Mouse (Mus musculus): ENCODE measurements around the gene Pacsin1. TPM values are rescaled to one million over a fixed set of nuclear protein-coding genes. Genes with fewer than 3 reads are reported as not detected.
"Not testable (repeated sequence)": the region's sequence is repeated elsewhere in the genome, so short reads cannot be mapped to it uniquely, and the experiment has no call there.

The Pacsin1 gene
- total RNA-seq, 2 experiments from 2014 or later, result 0.18 to 0.78 TPM

DNA sequence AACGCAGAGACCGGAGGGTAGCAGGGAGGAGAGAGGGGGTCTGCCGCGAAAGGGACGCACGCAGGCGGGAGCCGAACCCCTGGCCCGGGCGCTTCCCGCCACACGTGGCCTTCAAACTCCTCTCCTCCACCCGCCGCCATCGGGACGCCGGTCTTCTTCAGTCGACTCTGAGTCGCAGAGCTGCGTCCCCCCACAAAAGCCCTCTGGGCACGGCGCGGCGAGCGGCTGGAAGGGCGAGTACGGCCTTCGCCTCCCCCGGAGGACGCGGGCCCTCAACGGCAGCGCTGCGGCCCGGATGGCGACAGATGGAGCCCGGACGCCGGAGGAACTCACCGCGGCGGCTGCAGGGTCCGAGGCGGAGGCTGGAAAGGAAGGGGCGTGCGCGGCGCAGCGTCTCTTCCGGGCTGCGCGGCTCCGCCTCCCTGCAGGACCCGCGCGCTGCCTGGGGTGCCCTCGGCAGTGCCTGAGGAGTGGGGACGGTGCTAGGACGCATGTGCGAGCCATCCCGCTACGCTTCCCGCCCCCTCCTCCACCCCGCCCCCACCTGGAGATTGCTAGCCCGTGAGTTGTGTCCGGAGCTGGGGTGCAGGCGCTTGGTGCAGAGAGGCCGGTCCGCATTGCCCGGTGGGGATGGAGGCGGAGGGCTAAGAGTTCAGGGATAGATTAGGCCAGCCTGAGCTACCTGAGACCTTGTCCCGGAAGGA lies 20.3 kb upstream of the Pacsin1 start, which contains the start of gene RPS10-NUDT3:
TSS of gene RPS10-NUDT3 (minus strand) at position 352 of the 704 bp plus-strand sequence.
- peak; percentile 80 to 90 for DNase-seq (ENCODE audit: low spot score in 2 of 2)

DNA sequence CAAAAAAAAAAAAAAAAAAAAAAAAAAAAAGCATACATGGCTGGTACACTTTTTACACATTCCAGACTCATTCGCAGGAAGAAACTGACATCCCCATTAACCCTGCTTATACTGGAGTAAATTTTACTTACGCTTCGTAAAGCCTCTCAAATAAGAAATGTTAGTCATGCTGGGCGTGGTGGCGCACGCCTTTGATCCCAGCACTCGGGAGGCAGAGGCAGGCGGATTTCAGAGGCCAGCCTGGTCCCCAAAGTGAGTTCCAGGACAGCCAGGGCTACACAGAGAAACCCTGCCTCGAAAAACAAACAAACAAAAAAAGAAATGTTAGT lies 19.8 kb upstream of the Pacsin1 start:
- DNase-seq (ENCODE audit: low spot score in 2 of 2), result not testable (repeated sequence)

DNA sequence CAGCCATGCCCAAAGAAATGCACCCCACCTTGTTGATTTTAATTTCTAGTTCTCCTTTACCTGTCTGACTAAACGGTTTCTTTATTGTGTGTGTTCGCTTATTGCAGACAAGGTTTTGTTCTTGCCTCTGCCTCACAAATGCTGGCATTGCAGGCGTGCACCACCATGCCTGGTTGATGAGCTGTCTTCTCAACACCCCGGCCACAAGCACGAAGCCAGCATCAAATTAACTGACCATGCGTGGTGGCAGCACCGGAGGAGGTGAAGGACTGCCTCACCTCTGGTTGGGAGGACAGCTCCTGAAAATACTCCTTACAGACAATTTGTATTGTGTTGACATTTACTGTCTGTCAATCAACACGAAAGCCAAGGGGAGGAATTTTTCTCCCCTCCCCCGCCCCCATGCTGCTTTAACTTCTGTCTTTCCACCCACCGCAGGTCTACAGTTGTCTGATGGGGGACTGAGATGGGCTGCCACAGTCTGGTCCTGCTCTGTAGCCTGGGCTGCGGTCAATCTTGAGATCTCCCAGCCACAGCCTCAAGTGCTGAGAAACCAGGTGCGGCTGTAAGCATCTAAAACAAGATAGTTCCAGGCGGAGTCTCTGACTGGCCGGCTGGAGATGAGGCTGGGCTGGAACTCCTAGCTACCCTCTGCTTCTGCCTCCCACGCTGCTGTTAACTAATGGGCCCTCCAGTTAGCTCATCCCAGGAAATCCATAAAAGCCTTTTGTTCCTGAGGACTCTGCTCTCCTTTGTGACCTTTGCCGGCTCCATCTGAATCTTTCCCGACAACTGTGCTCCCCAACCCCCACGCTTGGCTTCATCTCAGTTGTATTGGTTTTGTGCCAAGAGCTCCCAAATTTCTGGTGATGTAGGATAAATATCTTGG lies 18.9 kb upstream of the Pacsin1 start, which contains the start of gene Rps10:
TSS of gene Rps10 (minus strand) at position 538 of the 889 bp plus-strand sequence.
- no peak for DNase-seq (ENCODE audit: low spot score in 2 of 2)

DNA sequence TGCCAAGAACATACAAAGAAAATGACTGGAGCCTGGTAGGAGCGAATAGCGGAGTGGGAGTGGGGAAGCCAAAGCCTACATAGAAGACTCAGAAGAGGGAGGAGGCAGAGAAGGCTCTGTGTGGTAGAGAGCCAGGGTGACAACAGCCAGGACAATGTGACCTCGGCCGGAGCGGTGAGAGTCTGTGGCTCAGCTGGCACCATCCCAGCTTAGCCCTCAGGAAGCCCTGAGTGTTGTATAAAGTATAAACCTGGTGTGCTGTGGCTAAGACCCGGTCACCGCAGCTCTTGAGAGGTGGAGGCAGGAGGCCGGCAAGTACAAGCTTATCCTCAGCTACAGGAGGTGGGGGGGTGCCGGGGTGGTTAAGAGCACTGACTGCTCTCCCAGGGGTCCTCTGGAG lies 18.0 kb upstream of the Pacsin1 start:
- DNase-seq (ENCODE audit: low spot score in 2 of 2), result no peak

DNA sequence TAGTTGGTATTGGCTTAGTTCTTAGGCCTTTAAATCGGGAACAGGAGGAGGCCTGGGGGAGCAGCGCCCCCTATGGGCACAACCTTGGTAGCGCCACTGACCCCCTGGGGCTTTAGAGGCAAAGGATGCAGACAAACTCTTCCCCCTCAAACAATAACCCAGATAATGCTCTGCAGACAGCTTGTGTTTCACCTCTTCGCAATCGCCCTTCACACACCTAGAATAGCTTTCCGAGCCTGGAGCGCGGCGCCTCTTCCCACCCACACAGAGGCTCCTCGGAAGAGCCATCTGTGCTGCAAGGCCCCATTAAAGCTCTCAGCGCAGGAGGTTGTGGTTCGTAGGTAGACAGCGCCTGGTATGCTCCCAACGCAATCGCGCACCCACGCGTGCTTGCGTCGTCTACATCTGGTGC lies 16.4 kb upstream of the Pacsin1 start:
- DNase-seq (ENCODE audit: low spot score in 2 of 2), result no peak

DNA sequence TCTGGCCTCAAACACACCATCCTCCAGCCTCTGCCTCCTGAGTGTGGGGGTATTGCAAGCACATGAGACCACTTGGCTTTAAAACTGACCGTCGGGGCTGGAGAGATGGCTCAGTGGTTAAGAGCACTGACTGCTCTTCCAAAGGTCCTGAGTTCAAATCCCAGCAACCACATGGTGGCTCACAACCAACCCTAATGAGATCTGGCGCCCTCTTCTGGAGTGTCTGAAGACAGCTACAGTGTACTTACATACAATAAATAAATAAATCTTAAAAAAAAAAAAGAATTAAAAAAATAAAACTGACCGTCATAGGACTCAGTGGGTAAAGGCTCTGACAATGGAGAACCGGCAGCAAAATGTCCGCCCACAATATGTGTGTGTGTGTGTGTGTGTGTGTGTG lies 15.5 kb upstream of the Pacsin1 start:
- DNase-seq (ENCODE audit: low spot score in 2 of 2), result not testable (repeated sequence)

DNA sequence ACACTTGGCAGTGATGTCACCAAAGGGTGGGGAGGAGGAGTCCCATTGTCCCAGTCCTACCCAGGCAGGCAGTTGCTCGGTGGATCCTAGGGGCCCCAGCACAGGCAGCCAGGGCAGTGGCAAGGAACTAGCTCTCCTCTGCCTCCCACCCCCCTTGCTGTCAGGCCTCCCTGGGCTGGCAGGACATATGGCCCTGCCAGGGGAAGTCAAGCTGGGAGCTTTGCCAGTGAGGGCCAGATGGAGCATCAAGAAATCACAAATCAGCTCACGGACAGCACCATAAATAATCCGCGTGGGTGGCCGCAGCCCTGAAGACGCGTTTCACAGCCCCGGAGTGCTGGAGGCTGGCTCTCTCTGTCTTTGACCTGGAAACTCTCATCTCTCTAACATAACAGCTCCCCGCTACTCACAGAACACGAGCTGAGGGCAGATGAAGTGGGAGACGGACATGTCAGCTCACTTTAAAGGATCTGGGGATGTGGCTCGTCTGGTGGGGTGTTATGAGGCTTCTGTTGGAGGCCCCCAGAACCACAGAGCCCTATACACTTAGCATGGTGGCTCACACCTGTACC lies 12.7 kb upstream of the Pacsin1 start:
- peak in 1 of 2 experiments; percentile 43 for DNase-seq (ENCODE audit: low spot score in 2 of 2)

DNA sequence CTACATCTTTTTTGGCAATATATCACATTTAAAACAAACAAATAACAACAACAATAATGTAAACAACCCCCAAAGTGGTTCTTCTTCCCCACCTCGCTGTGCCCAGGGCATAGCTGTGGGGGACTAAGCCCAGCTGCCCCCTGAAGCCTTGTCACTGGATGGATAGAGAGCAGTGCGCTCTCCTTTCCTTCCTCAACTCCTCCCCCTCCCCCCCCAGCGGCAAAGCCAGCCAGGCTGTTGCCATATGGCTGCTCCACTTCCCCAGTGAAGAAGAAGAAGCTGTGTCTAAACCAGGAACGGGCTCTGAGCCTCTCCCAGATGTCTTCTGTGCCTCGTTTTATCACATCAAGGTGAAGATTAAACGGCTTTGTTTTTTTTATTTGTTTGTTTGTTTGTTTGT lies 12.2 kb upstream of the Pacsin1 start:
- no peak for DNase-seq (ENCODE audit: low spot score in 2 of 2)

DNA sequence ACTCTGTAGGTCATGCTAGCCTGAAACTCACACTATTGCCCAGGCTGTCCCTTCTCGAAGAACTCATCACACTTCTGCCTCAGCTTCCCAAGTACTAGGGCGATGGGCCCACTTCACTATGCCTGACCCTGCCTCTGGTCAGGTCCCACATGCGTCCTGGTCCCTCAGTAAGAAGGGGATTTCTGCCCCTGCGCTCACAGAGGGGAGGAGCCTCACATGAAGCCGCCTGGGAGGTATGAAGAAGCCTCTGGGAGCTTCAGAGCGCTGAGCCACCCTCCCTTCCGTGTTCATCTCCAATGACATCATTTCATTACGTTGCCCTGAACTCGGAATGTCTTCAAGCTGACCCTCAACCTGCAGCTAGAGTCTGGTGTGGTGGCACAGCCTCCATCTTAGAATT lies 11.6 kb upstream of the Pacsin1 start:
- DNase-seq (ENCODE audit: low spot score in 2 of 2), result no peak

DNA sequence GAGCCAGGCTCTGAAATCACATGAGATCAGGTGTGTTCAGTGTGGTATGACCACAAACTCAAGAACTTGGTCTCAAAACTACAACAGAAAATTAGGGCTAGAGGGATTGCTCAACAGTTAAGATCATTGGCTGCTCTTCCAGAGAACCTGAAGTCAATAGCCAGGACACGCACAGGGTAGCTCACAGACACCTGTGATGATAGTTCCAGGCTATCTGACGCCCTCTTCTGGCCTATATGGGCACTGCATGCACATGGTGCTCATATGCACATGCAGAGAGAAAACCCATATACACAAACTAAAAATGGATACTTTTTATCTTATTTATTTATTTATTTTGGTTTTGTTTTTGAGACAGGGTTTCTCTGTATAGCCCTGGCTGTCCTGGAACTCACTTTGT lies 10.7 kb upstream of the Pacsin1 start:
- no peak for DNase-seq (ENCODE audit: low spot score in 2 of 2)

DNA sequence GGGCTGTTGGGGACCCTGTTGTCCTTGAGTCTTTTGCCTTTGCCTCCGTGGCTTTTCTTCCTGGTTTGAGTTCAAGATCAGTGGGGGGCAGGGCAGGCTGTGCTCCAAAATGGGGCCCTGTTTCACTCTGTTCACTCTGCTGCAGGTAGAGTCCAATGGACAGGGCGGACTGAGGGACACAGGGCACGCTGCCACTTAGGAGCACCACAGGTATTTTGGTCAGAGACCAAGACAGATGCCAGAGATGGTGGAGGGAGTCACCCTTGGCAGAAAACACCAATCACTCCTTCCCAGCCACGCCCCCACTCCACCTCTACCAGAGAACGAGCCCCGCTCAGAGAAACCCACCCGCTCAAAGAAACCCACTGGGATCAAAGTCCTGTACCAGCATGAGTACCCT lies 9.5 kb upstream of the Pacsin1 start:
- DNase-seq (ENCODE audit: low spot score in 2 of 2), result no peak

DNA sequence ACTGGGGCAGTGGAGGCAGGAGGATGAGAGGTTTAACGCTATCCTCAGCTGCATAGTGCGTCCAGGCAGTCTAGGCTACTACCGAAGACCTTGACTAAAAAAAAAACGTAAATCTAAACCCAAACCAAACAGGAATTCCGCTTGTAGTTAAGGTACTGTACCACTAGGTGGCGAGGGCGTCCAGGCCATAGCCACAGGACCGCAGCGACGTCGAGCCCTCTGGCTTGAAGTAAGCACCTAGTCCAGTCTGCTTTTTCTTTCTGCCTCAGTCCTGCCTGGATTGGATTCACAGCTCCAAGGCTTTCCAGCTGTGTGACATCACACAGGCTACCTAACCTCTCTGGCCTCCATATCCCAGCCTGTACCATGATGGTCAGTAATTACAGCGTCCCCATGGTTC lies 5.1 kb upstream of the Pacsin1 start:
- DNase-seq (ENCODE audit: low spot score in 2 of 2), result no peak

DNA sequence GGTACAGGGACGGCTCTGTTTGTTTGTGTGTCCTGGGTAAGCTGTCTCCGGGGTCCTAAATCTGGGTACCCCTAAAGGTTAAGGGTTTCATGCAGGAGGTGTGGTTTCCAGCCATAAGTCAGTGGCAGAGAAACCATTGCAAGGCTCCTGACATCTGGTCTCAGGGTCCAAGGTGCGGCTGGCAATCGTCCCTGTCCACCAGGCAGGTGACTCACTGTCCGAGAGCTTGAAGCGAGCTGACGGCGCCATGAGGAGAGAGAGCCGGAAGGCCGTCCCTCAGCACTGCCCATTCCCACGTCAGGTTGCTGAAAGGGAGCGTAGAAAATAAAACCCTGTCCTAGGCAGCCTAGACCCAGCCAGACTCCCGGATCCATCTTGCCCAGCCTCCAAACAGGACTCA lies 4.7 kb upstream of the Pacsin1 start:
- DNase-seq (ENCODE audit: low spot score in 2 of 2), result no peak

DNA sequence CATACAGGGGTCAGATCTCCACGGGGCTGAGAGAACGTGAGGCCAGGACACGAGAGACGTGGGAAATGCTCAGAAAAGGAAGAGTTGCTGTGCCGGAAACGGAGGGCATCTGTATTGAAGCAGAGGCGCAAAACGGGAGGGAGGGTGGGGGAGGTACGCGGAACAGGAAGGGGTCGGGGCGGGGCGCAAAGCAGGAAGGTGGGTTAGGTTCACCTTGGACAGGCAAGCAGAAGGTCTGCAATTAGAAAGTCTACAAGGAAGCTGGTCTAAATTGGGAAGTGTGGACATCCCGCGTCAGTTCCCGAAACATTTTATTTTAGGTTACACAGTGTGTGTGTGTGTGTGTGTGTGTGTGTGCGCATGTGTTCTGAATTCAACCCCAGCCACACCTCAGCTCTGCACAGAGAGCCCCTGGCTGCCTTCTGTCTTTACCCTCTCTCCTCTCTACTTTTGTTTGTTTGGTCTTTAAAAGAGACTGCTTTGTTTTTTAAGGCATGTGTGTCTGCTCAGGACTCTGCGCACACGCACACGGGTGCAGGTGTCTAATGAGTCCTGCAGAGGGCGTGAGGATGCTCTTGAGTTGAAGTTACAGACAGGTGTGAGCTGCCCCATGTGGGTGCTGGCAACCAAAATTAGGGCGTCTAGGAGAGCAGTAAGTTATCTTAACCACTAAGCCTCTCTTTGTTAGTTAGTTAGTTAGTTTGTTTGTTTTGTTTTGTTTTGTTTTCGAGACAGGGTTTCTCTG lies 3.1 kb upstream of the Pacsin1 start:
- DNase-seq (ENCODE audit: low spot score in 2 of 2), result no peak

DNA sequence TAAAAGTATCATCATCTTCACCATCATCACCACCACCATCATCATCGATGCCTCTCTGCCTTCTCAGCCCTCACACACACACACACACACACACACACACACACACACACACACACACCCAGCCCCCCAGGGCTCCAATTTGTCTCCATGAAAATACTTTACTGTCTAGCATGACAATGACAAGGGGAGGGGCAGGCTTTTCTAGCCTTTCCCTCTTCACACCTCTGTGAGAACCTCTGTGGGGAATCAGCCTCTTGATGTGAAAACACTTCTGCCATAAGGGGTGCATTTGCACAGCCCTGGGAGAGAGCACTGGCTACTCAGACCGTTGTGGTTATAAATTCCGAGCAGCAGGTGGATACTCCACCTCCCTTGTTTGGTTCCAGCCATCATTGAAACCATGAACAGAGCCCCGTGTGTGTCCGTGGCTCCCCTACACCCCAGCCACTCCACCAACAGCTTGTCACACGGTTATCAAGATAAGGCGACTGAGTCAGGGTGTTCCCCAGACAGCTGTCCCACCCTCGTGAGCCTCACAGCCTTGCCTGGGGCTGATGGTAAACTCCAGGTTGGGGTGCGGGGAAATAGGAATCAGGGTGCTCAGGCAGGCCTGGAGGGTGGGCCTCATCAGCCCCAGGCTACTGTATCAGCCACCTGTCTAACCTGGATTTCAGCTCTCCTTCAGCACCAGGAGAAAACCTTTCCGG lies 1.9 kb upstream of the Pacsin1 start:
- DNase-seq (ENCODE audit: low spot score in 2 of 2), result no peak

DNA sequence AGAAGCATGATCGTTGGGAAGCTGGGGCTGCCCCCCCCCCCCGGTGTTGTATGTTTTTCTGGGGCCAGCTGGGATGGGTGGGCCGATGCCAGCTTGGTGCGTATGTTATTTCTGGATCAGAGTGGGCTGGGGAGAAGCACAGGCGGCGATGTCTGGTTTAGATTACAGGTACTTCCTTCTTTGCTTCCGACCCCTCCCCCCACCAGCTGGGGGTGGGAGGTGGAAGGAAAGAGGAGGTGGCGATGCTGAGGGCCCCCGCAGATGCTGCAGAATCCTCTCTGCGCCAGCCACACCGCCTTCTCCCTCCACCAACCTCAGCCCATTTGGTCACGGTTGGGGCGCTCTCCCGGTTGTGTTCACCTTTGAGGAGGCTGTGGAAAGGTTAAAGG lies 696 bp downstream of the Pacsin1 start:
- DNase-seq (ENCODE audit: low spot score in 2 of 2), result no peak

DNA sequence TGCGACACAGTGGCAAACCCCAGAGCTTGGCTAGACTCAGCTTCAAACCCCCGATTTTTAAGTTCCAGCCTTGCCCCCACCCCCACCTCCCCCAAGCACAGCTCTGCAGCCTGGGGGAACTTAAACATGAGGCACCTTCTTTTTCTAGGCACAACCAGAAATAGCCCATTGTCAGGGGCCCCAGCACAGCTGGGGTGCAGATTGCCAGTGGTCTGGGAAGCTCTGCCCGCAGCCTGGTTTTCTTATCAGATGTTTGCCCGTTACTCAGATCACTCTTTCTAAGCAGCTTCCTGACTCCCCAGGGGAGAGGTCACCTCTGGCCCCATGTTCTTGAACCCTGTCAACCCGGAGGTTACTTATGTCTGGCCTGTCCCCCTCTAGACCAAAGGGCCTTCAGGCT lies 1.1 kb downstream of the Pacsin1 start:
- DNase-seq (ENCODE audit: low spot score in 2 of 2), result no peak

DNA sequence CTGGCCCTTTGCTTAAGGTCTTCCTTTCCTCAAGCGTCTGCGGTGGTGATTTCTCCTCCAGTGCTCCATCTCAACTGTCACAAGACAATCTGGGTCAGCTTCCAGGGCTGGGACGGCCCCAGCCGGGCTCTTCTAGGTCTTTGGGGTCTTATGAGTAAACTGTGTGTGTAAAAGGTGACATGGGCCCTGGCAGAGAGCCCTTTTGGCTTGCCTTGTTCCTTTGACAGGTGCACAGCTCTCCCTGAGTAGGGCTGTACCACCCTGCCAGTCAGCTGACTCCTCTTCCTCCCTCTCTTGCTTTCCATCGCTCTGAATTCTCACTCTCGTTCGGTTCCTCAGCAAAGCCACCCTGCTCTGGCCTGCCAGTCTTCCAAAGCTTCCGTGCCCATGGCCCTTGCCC lies 1.8 kb downstream of the Pacsin1 start:
- DNase-seq (ENCODE audit: low spot score in 2 of 2), result no peak

DNA sequence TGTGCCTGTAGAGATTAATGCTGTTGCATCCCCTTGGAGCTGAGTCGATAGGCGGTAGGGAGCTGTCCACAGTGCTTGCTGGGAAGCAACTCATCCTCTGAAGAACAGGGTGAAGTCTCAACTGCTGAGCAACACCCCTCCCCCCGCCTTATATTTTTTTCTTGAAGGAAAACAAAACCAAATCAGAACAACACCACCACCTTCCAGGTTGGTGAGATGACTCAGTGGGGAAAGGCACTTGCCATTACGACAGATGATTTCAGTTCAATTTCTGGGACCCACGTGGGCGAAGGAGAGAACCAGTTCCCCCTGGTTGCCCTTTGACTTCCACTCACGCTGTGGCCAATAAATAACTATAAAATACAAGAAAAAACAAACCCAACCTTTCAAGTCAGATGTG lies 3.5 kb downstream of the Pacsin1 start:
- no peak for DNase-seq (ENCODE audit: low spot score in 2 of 2)

DNA sequence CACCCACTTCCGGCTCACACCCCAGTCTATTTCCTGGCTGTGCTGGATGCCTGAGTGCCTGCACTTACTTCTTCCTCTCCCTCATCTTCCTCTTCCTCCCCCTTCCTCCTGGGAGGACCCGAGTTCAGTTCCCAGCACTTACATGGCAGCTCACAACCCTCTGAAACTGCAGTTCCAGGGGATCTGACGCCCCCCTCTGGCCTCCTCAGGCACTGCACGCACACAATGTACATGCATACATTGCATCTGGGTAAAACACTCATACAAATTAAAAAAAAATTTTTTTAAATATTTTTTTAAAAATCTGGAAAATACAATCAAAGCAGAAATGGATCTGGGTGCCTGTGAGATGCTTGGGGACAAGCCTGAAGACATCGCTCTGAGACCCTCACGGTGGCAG lies 16.4 kb downstream of the Pacsin1 start:
- no peak for DNase-seq (ENCODE audit: low spot score in 2 of 2)

DNA sequence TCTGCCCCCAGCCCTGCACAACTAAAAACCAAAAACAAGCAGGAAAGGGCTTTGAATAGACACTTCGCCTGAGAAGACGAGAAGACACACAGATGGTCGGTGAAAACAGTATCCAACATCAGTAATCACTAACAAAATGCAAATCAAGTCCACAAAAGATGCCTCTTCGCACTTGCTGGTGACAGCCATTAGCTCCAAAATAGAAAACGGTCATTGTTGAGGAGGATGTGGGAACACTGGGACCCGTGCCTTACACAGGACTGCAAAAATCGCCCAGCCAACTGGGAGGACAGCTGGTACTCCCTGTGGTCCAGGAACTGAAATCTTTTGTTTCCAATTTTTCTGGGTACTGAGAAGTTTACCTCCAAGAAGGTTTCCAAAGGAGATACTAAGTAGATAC lies 18.6 kb downstream of the Pacsin1 start:
- DNase-seq (ENCODE audit: low spot score in 2 of 2), result no peak

Data from gastrocnemius, postnatal 4 days (tissue).